Comparison of ENCODE assay signal across 8 mouse cellular contexts in the genomic region with DNA sequence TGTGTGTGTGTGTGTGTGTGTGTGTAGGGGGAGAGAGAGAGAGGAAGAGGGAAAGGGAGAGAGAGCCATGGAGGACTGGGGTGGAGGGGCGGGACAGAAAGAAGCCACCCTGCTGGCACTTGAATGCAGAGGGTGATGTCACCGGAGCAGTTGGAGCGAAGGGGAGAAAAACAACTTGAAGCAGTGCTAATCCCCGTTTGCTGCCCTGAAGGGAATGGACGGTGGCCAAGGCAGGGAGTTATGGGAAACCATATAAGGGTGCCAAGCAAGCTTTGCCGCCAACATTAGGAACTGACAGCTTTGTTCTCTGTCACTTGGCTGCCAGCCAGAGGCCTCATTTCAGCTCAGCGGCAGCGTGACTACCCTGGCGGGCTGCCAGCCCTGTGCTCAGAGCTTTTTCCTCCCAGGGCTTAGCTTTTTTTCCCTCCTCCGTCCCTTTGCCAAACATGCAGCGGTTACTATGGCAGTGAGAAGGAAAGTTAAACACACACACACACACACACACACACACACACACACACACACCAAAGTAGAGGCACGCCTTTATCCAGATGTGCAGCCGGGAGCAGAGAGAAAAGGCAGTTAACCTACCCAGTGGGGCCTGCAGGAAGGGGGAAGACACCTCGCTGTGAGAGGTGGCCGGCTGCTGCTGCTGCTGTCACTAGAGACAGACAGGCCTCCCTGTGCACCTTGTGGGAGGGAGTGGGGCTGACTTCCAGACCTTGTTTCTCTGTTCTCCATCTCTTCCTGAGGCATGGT.
DNase-seq lines count a peak whose midpoint lies in the region; ATAC-seq and TF ChIP-seq lines count a peak whose summit lies in the region.

No protein-coding gene starts in this region.

- TF ChIP-seq POLR2A in lung, adult 2 months (IDR thresholded peaks at IDR 0.05; ENCODE audit: borderline replicate concordance, extremely low read depth, low read depth, low read length), result peak; percentile 51; the same call in 1 of the 2 replicates

- WGBS in forebrain, embryonic 15.5 days, result 0% methylated on average over 14 of the region's 15 CpGs
- 0% methylated on average over 14 of the region's 15 CpGs for WGBS in lung, adult 2 months

- H3K4me2 ChIP-seq in forebrain, embryonic 15.5 days (replicated peaks), result peak overlapping the region; percentile 46

- H3K9me3 ChIP-seq in forebrain, embryonic 15.5 days, result no peaks in the 10 kb centered on the region

- H3K4me1 ChIP-seq in forebrain, embryonic 15.5 days, result peaks cover 79% of the 10 kb centered on the region
- peaks cover 50% of the 10 kb centered on the region for H3K4me1 ChIP-seq in lung, adult 2 months (ENCODE audit: control insufficient read depth, insufficient read depth, low read length)

- DNase-seq in ES-CJ7 (ENCODE audit: low read depth, low spot score), result peak; percentile 45
- DNase-seq in cerebellum, adult 11-12 months, result peak; percentile 100
- peak; percentile 99 for DNase-seq in heart, postnatal 25 days (ENCODE audit: low spot score)
- peak; percentile 98 to 100 for DNase-seq in layer of hippocampus, adult 18-20 months (ENCODE audit: low spot score in 2 of 2)
- peak; percentile 99 for DNase-seq in lung, adult 2 months
- DNase-seq in thymus, adult 18-20 months, result peak; percentile 90 to 94

- ATAC-seq in forebrain, embryonic 15.5 days (replicated peaks), result peak; percentile 87
- ATAC-seq in neutrophil, adult 5-6 weeks (ENCODE audit: extremely low read depth, insufficient number of reproducible peaks, low FRiP score, poor library complexity, severe bottlenecking), result peak; percentile 28

- intact Hi-C loops in heart, postnatal 25 days (cut with DNase I), result loop anchor here (1.0 to 2.0 kb wide), 6 partner anchors 70 to 173 kb away; no protein-coding TSS in a partner anchor

- no peak for TF ChIP-seq CTCF in lung, adult 2 months (IDR thresholded peaks at IDR 0.05; ENCODE audit: insufficient read depth, low read length)

- peak overlapping the region; percentile 98 for H3K27ac ChIP-seq in forebrain, embryonic 15.5 days (replicated peaks)

- H3K27me3 ChIP-seq in forebrain, embryonic 15.5 days, result no peaks in the 10 kb centered on the region

- H3K9ac ChIP-seq in forebrain, embryonic 15.5 days (replicated peaks), result peak overlapping the region; percentile 31

- H3K36me3 ChIP-seq in forebrain, embryonic 15.5 days, result no peaks in the 10 kb centered on the region

- no peak overlapping the region for H3K4me3 ChIP-seq in forebrain, embryonic 15.5 days
- H3K4me3 ChIP-seq in lung, adult 2 months (replicated peaks; ENCODE audit: extremely low read depth, low read depth, low read length), result no peak overlapping the region

Comparison
In these comparisons a context has a peak if more than half of its experiments do, and no peak if none do; other contexts are left out.
1. DNase-seq: peak in every context shown above with its lines; median percentile 100 in cerebellum, adult 11-12 months; 99 in heart, postnatal 25 days; 99 in layer of hippocampus, adult 18-20 months; 99 in lung, adult 2 months; 92 in thymus, adult 18-20 months; 45 in ES-CJ7.